Mouse (Mus musculus): ENCODE measurements around the gene Scn8a.

DNA sequence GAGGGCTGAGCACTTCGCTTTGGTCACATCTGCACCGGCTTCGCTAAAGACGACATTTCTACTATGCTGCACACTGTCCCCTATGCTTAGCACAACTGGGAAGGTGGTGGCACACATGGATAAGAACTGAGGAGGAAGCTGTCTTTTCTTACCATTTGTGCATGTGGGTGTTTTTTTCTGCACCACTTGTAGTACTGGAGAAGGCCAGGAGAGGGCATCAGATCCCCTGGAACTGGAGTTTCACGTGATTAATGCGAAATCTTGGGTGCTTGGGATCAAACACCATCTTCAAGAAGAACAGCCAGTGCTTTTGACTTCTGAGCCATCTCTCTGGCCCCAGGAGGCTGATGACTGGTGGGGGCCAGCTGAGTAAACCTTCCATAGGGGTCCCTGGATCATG is 39.0 kb upstream of the Scn8a start:
- TF ChIP-seq USF1 (IDR thresholded peaks at IDR 0.05; ENCODE audit: low read depth), result no peak
- no peak for TF ChIP-seq CTCF (IDR thresholded peaks at IDR 0.05; ENCODE audit: control insufficient read depth, insufficient read depth, insufficient read length)
- TF ChIP-seq MAX (IDR thresholded peaks at IDR 0.05), result no peak
